Mouse (Mus musculus): ENCODE measurements around the gene E030025P04Rik.

- TF ChIP-seq CTCF (conservative IDR thresholded peaks at IDR 0.05; ENCODE audit: insufficient read depth, insufficient read length, low read depth, low read length), result no peak
- no peak for TF ChIP-seq POLR2A (IDR thresholded peaks at IDR 0.05; ENCODE audit: low read depth, low read length)
These were observed 28.1 kb upstream of the E030025P04Rik start for GRCm38 (mm10) chr11:109172224-109172623.

Measured in kidney, adult 2 months (tissue).